Mouse (Mus musculus): ENCODE measurements around the gene Tmcc3. TPM values are rescaled to one million over a fixed set of nuclear protein-coding genes. Genes with fewer than 3 reads are reported as not detected.

Tmcc3 gene
- polyA plus RNA-seq, 1 experiment, result 6.2 TPM

DNA sequence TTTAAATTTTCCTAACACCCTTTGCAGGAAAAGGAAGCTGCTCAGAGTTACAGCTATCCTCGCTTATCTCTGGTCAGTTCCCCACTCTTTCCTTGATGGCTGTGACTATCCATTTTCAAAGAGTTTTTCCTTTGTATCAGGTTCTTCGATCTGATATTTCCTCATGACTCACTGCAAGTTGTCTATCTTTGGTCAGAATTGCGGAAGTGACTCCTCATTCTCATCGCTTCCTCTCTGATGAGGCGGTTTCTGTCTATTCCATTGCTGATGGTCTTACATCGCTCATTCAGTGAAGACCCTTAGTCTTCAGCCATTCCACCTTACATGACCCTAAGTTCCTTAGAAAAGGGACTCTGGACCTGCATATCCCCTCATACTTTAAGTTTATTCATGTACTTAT lies 289.3 kb downstream of the Tmcc3 start:
- WGBS, result 59% methylated on average over 6 of the region's 6 CpGs

GRCm38 (mm10) chr10:94605491-94605890 lies 293.7 kb downstream of the Tmcc3 start:
- no peaks in the 10 kb centered on the region for H3K27me3 ChIP-seq (ENCODE audit: control insufficient read depth, insufficient read depth, low read length)
- TF ChIP-seq CTCF (IDR thresholded peaks at IDR 0.05; ENCODE audit: extremely low read depth, insufficient read depth, insufficient read length, insufficient replicate concordance) (no peak), POLR2A (IDR thresholded peaks at IDR 0.05; ENCODE audit: low read depth, low read length) (no peak)
- WGBS, result 26% methylated on average over 4 of the region's 4 CpGs
- H3K36me3 ChIP-seq (ENCODE audit: control insufficient read depth, insufficient read depth, low read length), result no peaks in the 10 kb centered on the region
- DNase-seq (ENCODE audit: low read depth in 1 of 2, low spot score in 2 of 2), result peak; percentile 59 to 75
- H3K27ac ChIP-seq (ENCODE audit: insufficient read depth, low read length), result peak overlapping the region; percentile 88
- H3K4me3 ChIP-seq (ENCODE audit: extremely low read depth, insufficient read depth, insufficient read length), result no peak overlapping the region
- H3K4me1 ChIP-seq (ENCODE audit: control insufficient read depth, insufficient read depth, insufficient read length), result peaks cover 17% of the 10 kb centered on the region; the same call in 1 of the 2 replicates

More for the DNA sequence above, 289.3 kb downstream of the Tmcc3 start:
- Histone ChIP-seq H3K4me3 (ENCODE audit: extremely low read depth, insufficient read depth, insufficient read length) (no peak overlapping the region), H3K27me3 (ENCODE audit: control insufficient read depth, insufficient read depth, low read length) (no peaks in the 10 kb centered on the region), H3K27ac (ENCODE audit: insufficient read depth, low read length) (no peak overlapping the region), H3K4me1 (ENCODE audit: control insufficient read depth, insufficient read depth, insufficient read length) (peaks cover 7% of the 10 kb centered on the region; the same call in 1 of the 2 replicates), H3K36me3 (ENCODE audit: control insufficient read depth, insufficient read depth, low read length) (no peaks in the 10 kb centered on the region)
- no peak for TF ChIP-seq CTCF (IDR thresholded peaks at IDR 0.05; ENCODE audit: extremely low read depth, insufficient read depth, insufficient read length, insufficient replicate concordance)
- no peak for TF ChIP-seq POLR2A (IDR thresholded peaks at IDR 0.05; ENCODE audit: low read depth, low read length)
- no peak for DNase-seq (ENCODE audit: low read depth in 1 of 2, low spot score in 2 of 2)

- Histone ChIP-seq H3K4me1 (ENCODE audit: control insufficient read depth, insufficient read depth, insufficient read length) (peaks cover 17% of the 10 kb centered on the region; the same call in 1 of the 2 replicates), H3K36me3 (ENCODE audit: control insufficient read depth, insufficient read depth, low read length) (no peaks in the 10 kb centered on the region), H3K27me3 (ENCODE audit: control insufficient read depth, insufficient read depth, low read length) (no peaks in the 10 kb centered on the region), H3K27ac (ENCODE audit: insufficient read depth, low read length) (no peak overlapping the region), H3K4me3 (ENCODE audit: extremely low read depth, insufficient read depth, insufficient read length) (no peak overlapping the region)
- TF ChIP-seq POLR2A (IDR thresholded peaks at IDR 0.05; ENCODE audit: low read depth, low read length) (no peak), CTCF (IDR thresholded peaks at IDR 0.05; ENCODE audit: extremely low read depth, insufficient read depth, insufficient read length, insufficient replicate concordance) (peak; percentile 54; the same call in 1 of the 2 replicates)
- 61% methylated on average over 5 of the region's 5 CpGs for WGBS
- DNase-seq (ENCODE audit: low read depth in 1 of 2, low spot score in 2 of 2), result peak; percentile 32 to 58
Observed at GRCm38 (mm10) chr10:94609309-94609777, 297.6 kb downstream of the Tmcc3 start.

GRCm38 (mm10) chr10:94611228-94611968 lies 299.6 kb downstream of the Tmcc3 start:
- no peaks in the 10 kb centered on the region for H3K27me3 ChIP-seq (ENCODE audit: control insufficient read depth, insufficient read depth, low read length)
- H3K4me3 ChIP-seq (ENCODE audit: extremely low read depth, insufficient read depth, insufficient read length), result no peak overlapping the region
- peaks cover 6% of the 10 kb centered on the region; the same call in 1 of the 2 replicates for H3K4me1 ChIP-seq (ENCODE audit: control insufficient read depth, insufficient read depth, insufficient read length)
- no peak overlapping the region for H3K27ac ChIP-seq (ENCODE audit: insufficient read depth, low read length)
- TF ChIP-seq CTCF (IDR thresholded peaks at IDR 0.05; ENCODE audit: extremely low read depth, insufficient read depth, insufficient read length, insufficient replicate concordance) (no peak), POLR2A (IDR thresholded peaks at IDR 0.05; ENCODE audit: low read depth, low read length) (no peak)
- 86% methylated on average over 13 of the region's 13 CpGs for WGBS
- no peaks in the 10 kb centered on the region for H3K36me3 ChIP-seq (ENCODE audit: control insufficient read depth, insufficient read depth, low read length)
- no peak for DNase-seq (ENCODE audit: low read depth in 1 of 2, low spot score in 2 of 2)

DNA sequence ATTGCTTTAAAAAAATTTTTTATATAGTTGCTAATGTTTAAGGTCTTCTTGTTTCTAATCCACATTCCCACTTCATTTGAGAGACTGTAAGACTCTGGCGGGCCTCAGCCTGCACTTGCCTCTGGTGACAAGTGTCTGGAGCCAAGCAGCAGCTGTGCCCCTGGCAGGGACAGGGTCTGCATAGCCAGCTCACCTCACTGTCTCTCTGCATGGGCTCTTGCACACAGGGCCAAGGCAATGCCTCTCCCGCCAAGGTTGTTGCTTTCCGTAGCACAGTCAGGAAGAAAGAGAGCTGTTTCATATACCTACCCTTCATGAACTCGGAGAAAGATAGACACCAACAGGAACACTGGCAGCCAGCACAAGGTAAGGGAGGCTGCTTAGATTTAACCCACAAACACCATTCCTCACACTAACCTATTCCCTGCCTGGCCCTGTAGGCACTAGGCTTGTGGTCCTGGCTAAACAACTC lies 300.3 kb downstream of the Tmcc3 start:
- no peak for DNase-seq (ENCODE audit: low read depth in 1 of 2, low spot score in 2 of 2)
- no peak overlapping the region for H3K27ac ChIP-seq (ENCODE audit: insufficient read depth, low read length)
- WGBS, result 92% methylated on average over 4 of the region's 4 CpGs
- H3K27me3 ChIP-seq (ENCODE audit: control insufficient read depth, insufficient read depth, low read length), result no peaks in the 10 kb centered on the region
- peaks cover under 1% of the 10 kb centered on the region; the same call in 1 of the 2 replicates for H3K4me1 ChIP-seq (ENCODE audit: control insufficient read depth, insufficient read depth, insufficient read length)
- H3K4me3 ChIP-seq (ENCODE audit: extremely low read depth, insufficient read depth, insufficient read length), result no peak overlapping the region
- no peaks in the 10 kb centered on the region for H3K36me3 ChIP-seq (ENCODE audit: control insufficient read depth, insufficient read depth, low read length)
- TF ChIP-seq POLR2A (IDR thresholded peaks at IDR 0.05; ENCODE audit: low read depth, low read length) (no peak), CTCF (IDR thresholded peaks at IDR 0.05; ENCODE audit: extremely low read depth, insufficient read depth, insufficient read length, insufficient replicate concordance) (no peak)

DNA sequence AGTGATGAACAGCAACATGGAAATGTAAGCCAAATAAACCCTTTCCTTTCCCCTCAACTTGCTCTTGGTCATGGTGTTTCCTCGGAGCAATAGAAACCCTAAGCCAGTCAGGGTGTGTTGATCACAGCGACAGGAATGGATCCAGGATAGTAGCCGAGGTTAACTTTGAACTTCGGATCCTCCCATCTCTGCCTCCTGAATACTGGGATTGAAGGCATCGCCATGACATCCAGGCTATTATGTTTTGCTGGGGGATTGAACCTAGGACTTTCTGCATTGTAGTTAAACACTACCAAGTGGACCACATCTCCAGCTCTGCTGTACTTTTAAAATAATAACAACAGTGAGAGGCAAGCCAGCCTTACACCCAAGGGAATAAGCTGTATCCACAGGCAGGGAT lies 307.8 kb downstream of the Tmcc3 start:
- Histone ChIP-seq H3K4me3 (ENCODE audit: extremely low read depth, insufficient read depth, insufficient read length) (no peak overlapping the region), H3K27ac (ENCODE audit: insufficient read depth, low read length) (no peak overlapping the region), H3K36me3 (ENCODE audit: control insufficient read depth, insufficient read depth, low read length) (no peaks in the 10 kb centered on the region), H3K4me1 (ENCODE audit: control insufficient read depth, insufficient read depth, insufficient read length) (no peaks in the 10 kb centered on the region; the same call in 1 of the 2 replicates), H3K27me3 (ENCODE audit: control insufficient read depth, insufficient read depth, low read length) (no peaks in the 10 kb centered on the region)
- DNase-seq (ENCODE audit: low read depth in 1 of 2, low spot score in 2 of 2), result no peak
- TF ChIP-seq POLR2A (IDR thresholded peaks at IDR 0.05; ENCODE audit: low read depth, low read length) (no peak), CTCF (IDR thresholded peaks at IDR 0.05; ENCODE audit: extremely low read depth, insufficient read depth, insufficient read length, insufficient replicate concordance) (no peak)
- 89% methylated on average over 5 of the region's 5 CpGs for WGBS

DNA sequence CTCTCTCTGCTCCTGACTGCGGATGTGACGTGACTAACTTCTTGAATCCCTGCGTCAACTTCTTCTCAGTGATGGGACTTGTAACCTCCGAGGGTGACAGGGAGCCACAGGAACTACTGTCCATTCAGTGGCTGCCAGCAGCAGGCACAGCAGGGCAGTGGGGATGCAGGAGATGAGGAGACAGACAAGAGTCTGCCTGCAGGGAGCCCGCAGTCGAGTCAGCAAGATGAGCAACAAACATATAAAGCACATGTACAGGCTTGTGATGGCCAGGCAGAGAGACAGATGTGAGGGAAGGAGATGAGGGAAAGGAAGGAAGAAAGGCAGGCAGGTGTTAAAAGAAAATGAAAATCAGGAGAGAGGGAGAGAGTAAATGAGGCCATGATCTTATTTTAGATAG lies 308.8 kb downstream of the Tmcc3 start:
- Histone ChIP-seq H3K4me3 (ENCODE audit: extremely low read depth, insufficient read depth, insufficient read length) (no peak overlapping the region), H3K27ac (ENCODE audit: insufficient read depth, low read length) (no peak overlapping the region), H3K36me3 (ENCODE audit: control insufficient read depth, insufficient read depth, low read length) (no peaks in the 10 kb centered on the region), H3K27me3 (ENCODE audit: control insufficient read depth, insufficient read depth, low read length) (no peaks in the 10 kb centered on the region), H3K4me1 (ENCODE audit: control insufficient read depth, insufficient read depth, insufficient read length) (no peaks in the 10 kb centered on the region; the same call in 1 of the 2 replicates)
- WGBS, result 85% methylated on average over 6 of the region's 6 CpGs
- DNase-seq (ENCODE audit: low read depth in 1 of 2, low spot score in 2 of 2), result no peak
- TF ChIP-seq POLR2A (IDR thresholded peaks at IDR 0.05; ENCODE audit: low read depth, low read length) (no peak), CTCF (IDR thresholded peaks at IDR 0.05; ENCODE audit: extremely low read depth, insufficient read depth, insufficient read length, insufficient replicate concordance) (no peak)
